Mouse (Mus musculus) effector memory CD4-positive, alpha-beta T cell, adult 5 months (primary cell): ENCODE results near the gene Mymx. TPM values are rescaled to one million over a fixed set of nuclear protein-coding genes. Genes with fewer than 3 reads are reported as not detected.

Experiments used
- polyA plus RNA-seq: library from polyadenylated mRNA; unstranded; fragments of 100-300 nt; shearing (Covaris generic); gene quantifications from one replicate; pipeline ENCODE4 v1.2.1, GENCODE M21; 2017

Mymx gene
- polyA plus RNA-seq, result not detected

DNA sequence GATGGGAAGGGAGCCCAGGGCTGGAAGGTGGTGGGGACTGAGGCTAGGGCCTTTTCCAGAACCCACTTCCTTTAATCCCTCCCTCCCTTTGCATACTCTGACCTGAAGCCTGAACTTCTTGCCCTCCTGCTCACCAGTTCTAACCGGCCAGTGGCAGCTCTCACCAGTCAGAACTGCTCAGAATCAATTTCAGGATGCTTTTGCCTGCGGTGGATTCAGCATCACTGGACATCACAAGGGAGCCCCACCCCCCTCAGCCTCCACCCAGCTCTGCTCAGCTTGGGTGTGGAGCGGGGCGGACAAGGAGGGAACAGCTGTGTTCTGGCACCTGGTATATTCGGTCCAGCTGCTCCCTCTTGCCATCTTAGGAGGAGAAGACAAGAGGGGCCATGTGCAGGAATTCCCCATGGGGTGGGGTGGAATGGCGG, at the start of gene Mymx:
TSS of gene Mymx (minus strand) at position 226 of the 428 bp plus-strand sequence.

DNA sequence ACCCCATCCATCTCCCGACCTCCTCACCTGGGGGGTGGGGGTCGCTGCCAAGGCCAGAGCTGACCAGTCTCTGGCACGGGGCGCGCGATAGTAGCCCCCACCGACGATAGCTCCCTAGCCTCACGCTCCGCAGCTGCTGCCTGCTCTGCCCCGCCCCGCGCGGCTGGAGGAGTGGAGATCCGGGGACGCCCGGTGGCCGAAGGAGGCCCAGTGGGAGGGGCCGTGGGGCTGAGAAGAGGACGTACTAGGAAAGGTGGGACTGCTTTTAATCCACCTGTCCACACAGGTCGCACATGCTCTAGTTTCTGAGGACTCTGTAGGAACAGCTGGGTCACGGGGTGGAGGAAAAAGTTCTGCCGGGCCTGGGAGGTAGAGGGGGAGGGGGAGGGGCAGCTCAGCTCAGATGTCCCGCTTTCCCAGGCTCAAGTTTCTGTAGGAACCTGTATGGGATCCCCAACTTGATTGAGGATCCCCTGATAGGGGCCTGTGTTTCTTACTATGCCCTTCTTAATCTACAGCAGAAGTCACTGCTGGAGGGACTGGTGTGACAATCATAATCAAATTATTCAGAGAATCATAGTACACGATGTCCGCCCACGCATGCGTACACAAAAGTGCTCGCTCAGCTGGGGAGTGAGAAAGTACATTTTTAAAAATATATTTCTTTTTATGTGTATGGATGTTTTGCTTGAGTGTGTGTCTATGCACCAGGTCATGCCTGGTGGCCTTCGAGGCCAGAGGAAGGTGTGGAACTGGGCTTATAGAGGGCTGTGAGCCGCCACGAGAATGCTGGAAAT, 2.3 kb downstream of the Mymx start, which contains the start of gene Slc29a1:
TSS of gene Slc29a1 (minus strand) at position 161 of the 797 bp plus-strand sequence.

DNA sequence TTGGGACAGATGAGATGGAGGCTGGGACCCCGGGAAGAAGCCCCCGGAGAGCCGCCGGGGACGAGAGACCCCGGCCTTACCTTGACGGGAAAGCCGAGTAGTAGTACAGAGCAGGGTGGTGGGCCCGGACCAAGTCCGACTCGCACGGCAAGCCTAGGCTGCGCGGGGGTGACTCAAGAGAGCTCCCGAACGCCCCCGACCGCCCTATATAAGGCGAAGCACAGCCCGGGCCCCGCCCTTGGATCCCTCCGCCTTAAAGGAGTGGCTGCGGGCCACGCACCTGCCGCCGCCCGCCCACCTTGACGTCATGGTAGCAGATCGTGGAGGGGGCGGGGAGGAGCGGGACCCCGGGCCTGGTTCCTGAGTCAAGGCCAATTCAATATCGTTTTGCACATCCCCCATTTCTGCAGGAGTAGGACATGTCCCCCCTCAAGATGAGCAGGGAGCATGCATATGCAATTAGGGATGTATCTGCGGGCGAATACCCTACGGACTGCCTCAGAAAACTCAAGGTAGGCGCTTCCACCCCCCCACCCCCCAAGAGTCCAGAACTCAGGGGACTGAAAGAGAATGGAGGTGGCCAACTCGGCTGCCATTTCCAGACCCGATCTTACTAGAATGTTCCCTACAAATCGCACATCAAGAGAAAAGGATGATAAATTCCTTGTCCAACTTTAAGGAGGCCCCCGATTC, 28.7 kb downstream of the Mymx start, which contains the start of gene Hsp90ab1:
TSS of gene Hsp90ab1 (minus strand) at position 185 of the 693 bp plus-strand sequence.

DNA sequence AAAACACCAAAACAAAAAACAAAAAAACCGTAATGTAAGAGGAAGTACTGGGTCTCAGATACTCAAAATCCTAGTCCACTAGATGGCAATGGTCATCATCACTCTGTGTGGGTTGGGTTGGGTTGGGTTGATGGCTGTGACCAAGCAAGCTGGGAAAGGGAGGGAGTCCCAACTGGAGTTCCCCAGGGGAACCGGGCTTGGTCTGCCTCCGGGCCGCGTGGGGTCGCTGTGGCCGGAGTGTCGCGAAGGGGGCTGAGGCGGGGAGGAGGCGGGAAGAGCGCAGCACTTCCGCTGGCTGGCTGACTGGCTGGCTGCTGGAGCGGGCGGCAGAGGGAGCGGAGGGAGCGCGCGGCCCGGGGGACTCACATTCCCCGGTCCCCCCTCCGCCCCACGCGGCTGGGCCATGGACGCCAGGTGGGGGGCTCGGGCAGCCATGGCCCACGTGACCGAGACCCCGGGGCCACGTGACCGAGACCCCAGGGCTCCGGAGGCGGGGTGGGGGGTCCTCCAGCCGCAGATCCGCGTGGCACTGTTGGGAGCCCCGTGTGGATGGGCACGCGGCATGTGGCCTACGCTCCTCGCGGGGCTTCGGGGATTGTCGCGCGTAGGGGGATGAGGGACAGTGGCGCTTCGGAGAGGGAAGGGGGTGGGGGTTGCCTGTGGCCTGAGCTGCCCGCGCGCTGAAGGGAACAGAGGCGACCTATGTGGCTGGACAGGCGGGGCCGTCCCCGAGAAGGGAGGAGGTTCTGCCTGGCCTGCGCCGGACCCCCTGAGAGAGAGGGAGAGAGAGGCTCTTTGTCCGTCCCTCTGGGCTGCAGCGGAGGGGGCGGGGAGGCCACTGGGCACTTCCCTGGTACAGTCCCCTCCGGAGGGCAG, 38.0 kb downstream of the Mymx start, which contains the start of gene Slc35b2:
TSS of gene Slc35b2 (plus strand) at position 220 of the 876 bp plus-strand sequence.

DNA sequence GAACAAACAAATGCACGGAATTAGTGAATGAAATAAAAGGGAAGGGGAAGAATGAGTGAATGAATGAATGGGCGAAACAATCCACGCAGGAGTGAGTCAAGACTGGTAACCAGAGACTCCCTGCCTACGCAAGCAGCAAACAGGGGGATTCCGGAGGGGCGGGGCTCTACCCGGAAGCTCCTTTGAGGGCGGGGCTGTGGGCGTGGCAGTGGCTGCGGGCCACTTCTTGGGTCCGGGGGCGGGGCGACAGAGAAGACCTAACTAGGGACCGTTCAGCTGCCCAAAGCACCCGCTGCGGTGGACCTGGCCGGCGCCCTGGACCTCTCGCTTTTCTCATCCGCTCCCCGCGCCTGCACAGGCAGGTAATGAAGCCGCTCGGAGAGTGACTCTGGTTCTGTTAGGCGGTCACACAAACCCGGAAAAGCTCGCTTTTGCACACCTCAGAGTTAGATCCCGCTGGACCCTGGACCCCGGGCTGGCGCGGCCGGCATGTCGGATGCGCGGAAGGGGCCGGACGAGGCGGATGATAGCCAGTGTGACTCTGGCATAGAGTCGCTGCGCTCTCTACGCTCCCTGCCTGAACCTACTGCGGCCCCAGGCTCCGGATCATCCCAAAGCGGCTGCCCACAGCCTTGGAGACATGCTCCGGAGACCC, 46.3 kb downstream of the Mymx start, which contains the start of gene Nfkbie:
TSS of gene Nfkbie (plus strand) at position 252 of the 655 bp plus-strand sequence.

Other genes with a start within 250 kb of the Mymx start
- 70.0 TPM for gene Cdc5l, start 168.4 kb downstream of the Mymx start, polyA plus RNA-seq
- gene Spats1, start 126.7 kb downstream of the Mymx start, polyA plus RNA-seq, result 0.31 TPM
- 13.0 TPM for gene Aars2, start 95.3 kb downstream of the Mymx start, polyA plus RNA-seq
- not detected for gene Tcte1, start 78.7 kb downstream of the Mymx start, polyA plus RNA-seq
- gene Tmem151b, start 52.4 kb downstream of the Mymx start, polyA plus RNA-seq, result 0.22 TPM
- gene Nfkbie, start 46.4 kb downstream of the Mymx start, polyA plus RNA-seq, result 129 TPM
- 45.3 TPM for gene Slc35b2, start 38.2 kb downstream of the Mymx start, polyA plus RNA-seq
- 1,825 TPM for gene Hsp90ab1, start 28.8 kb downstream of the Mymx start, polyA plus RNA-seq
- 65.1 TPM for gene Slc29a1, start 2.5 kb downstream of the Mymx start, polyA plus RNA-seq
- 0.85 TPM for gene Capn11, start 57.2 kb upstream of the Mymx start, polyA plus RNA-seq
- gene Mrpl14, start 84.2 kb upstream of the Mymx start, polyA plus RNA-seq, result 31.6 TPM
- 11.6 TPM for gene Tmem63b, start 84.8 kb upstream of the Mymx start, polyA plus RNA-seq
- not detected for gene 1600014C23Rik, start 131.7 kb upstream of the Mymx start, polyA plus RNA-seq